Mouse (Mus musculus): ENCODE measurements around the gene Gabre.

Gene Gabre

DNA sequence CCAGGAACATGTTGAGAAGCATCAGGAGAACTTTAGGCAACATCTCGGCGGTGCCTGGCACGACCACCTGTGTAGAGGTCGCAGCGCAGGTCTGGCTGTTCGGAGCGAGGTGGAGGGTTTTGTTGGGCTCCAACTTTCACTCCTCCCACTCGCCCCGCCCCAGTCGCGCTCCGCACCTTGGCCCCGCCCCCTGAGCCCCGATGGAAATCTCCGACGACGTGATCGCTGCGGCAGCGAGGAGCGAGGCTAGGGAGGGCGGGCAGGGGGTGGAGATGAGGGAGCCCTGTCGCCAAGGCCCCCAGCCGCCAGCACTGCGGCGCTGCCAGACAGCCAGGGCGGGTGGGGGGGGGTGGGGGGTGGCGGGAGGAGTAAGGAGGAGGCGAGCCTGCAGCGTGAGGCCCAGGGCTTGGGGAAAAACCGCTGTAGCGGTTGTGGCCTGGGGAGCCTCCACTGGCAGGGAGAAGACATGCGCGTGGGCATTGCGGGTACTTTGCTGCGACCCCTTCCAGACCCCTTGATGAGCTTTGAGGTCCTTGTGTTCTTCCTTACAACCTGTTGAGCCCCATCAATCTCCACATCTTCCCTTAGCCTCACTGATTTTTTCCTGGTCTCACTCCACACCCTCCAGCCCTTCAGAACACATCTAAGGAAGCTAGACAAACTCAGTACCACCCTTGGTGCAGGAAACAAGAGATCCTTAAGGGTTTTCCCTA is at the start of gene Gabre:
Gene Gabre (minus strand): TSS at position 145 of the 713 bp plus-strand sequence.
- CTCF ChIA-PET, result no interaction called here
- POLR2A ChIA-PET, result no interaction called here

DNA sequence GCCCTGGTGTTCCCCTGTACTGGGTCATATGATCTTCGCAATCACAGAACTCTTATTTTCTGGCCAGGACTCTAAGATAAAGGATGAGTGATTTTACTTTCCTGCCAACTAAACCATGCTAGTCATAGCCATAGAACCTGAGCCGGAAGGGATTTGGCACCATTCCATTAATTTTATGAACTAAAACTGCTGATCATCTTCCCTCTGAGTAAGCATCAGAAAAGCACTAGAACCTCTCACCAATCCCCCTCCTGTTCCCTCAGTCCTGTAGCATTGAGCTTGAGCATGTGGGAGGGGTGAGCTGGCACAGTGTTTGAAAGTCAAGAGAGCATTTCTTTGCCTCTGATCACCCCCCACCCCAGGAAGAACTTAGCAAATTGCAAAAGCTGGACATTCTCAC is 23.2 kb upstream of the Gabre start:
- POLR2A ChIA-PET, result no interaction called here
- CTCF ChIA-PET, result no interaction called here

DNA sequence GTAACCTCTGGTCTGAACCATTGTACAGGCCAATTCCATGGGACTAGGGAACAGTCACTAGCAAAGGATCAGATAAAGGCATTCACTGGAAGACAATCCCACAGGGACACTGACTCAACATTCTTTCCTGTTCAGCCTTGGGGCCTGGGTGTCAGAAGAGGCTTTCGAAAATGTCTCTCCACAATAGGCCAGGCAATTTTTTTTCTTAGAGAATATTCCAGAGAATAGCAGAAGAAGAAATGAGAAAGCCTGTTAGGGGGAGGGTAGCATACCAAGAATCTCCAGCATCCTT is 715 bp upstream of the Gabre start:
- CTCF ChIA-PET, result no interaction called here
- POLR2A ChIA-PET, result no interaction called here

DNA sequence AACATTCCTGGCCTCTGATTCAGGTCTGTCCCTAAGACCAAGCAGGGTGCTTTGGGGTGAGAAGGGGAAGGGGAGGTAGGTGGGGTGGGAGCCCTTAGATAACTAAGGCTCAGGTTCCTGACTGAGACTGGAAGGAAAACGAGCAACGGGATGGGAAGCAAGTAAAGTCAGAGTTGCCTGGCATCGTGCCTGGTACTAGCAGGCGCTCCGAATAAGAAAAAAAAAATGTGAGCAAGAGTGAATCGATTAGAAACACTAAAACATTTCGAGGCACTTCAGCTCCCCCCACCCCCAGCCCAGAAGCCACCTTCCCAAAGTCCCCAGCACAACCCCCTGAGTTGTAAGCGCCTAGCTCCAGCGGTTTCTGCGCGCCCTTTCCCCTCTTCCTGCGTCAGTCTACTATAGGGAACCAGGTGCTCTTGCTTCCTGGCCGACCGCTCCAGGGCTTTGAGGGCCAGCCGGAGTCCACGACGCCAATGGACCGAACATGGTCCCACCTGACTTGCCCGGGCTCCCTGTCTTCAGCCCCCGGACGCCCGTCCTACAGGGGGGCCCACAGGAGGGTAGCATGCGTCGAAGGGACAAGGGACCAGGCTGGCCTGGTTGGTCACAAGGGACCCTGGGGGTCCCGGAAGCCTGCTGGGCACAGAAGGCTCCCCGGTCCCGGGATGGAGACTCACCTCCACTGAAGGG is 491 bp downstream of the Gabre start:
- POLR2A ChIA-PET, result interaction anchor here in 1 of 4 experiments (1.1 kb wide), 1 partner anchor 9 kb away, joined by 4 read pairs; no protein-coding TSS in a partner anchor
- CTCF ChIA-PET, result no interaction called here

DNA sequence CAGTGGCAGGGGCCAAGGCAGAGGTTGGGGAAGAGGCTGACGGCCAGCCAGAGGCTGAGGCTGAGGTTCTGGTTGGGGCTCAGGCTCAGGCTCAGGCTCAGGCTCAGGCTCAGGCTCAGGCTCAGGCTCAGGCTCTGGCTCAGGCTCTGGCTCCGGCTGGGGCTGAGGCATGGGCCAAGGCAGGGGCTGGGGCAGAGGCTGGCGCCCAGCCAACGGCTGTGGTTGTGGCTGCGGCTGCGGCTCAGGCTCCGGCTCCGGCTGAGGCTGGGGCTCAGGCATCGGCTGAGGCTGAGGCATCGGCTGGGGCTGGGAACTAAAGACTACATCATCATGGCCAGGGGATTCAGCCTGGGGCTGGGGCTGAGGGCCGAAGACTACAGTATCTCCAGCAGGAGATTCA is 4.0 kb downstream of the Gabre start:
- POLR2A ChIA-PET, result no interaction called here
- CTCF ChIA-PET, result no interaction called here

DNA sequence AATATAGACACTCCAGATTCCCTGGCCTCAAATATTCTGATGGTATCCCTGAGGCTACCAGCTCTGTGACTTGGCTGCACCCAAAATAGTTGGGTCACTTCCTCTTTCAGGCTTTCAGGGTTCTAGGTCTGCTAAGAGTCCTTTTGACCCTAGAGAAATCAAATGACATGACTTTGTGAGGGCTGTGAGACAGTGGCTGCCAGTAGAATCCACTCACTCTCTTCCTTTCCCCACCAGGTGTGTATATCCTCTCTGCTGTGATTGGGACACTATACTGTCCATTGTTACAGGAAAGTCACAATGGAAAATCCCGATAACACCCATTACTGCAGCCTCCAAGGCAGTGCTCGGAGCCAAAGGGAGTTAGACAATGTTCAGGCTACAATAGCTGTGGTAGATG is 52.9 kb downstream of the Gabre start, which contains the start of gene Magea4:
Gene Magea4 (plus strand): TSS at position 301 of the 400 bp plus-strand sequence.
- POLR2A ChIA-PET, result no interaction called here

More for the DNA sequence above, 52.9 kb downstream of the Gabre start, which contains the start of gene Magea4:
- CTCF ChIA-PET, result no interaction called here
